Mouse (Mus musculus): ENCODE data around the gene Ascc1. TPM values are rescaled to one million over a fixed set of nuclear protein-coding genes. Genes with fewer than 3 reads are reported as not detected.

Ascc1 gene
- polyA plus RNA-seq, 1 experiment from 2014 or later, result 42.5 TPM

GRCm38 (mm10) chr10:60033064-60033463 is 30.5 kb downstream of the Ascc1 start:
- H3K9me3 ChIP-seq (ENCODE audit: control insufficient read depth, low read length), result no peaks in the 10 kb centered on the region
- 48% methylated on average over 5 of the region's 5 CpGs for WGBS
- no peak overlapping the region for H3K9ac ChIP-seq (ENCODE audit: low read length)
- H3K4me2 ChIP-seq, result no peak overlapping the region
- no peak for ATAC-seq (ENCODE audit: low FRiP score)
- no peak for DNase-seq (ENCODE audit: low spot score, missing footprints)
- no peaks in the 10 kb centered on the region for H3K36me3 ChIP-seq (ENCODE audit: control insufficient read depth, insufficient read depth, low read length)
- peaks cover 12% of the 10 kb centered on the region for H3K4me1 ChIP-seq (ENCODE audit: control insufficient read depth, insufficient read depth, low read length)
- no peak overlapping the region for H3K27ac ChIP-seq (ENCODE audit: low read depth, low read length)
- no peaks in the 10 kb centered on the region for H3K27me3 ChIP-seq (ENCODE audit: control insufficient read depth, insufficient read depth, low read length)
- no peak overlapping the region for H3K4me3 ChIP-seq (ENCODE audit: low read depth, low read length)

GRCm38 (mm10) chr10:60034621-60035020 is 32.0 kb downstream of the Ascc1 start:
- no peak for DNase-seq (ENCODE audit: low spot score, missing footprints)
- H3K9me3 ChIP-seq (ENCODE audit: control insufficient read depth, low read length), result no peaks in the 10 kb centered on the region
- no peaks in the 10 kb centered on the region for H3K27me3 ChIP-seq (ENCODE audit: control insufficient read depth, insufficient read depth, low read length)
- WGBS, result 72% methylated on average over 3 of the region's 3 CpGs
- H3K9ac ChIP-seq (ENCODE audit: low read length), result no peak overlapping the region
- H3K27ac ChIP-seq (ENCODE audit: low read depth, low read length), result no peak overlapping the region
- H3K4me1 ChIP-seq (ENCODE audit: control insufficient read depth, insufficient read depth, low read length), result peaks cover 12% of the 10 kb centered on the region
- no peak overlapping the region for H3K4me3 ChIP-seq (ENCODE audit: low read depth, low read length)
- H3K36me3 ChIP-seq (ENCODE audit: control insufficient read depth, insufficient read depth, low read length), result no peaks in the 10 kb centered on the region
- H3K4me2 ChIP-seq, result no peak overlapping the region
- ATAC-seq (ENCODE audit: low FRiP score), result no peak

- DNase-seq (ENCODE audit: low spot score, missing footprints) (no peak), ATAC-seq (ENCODE audit: low FRiP score) (no peak)
- Histone ChIP-seq H3K4me1 (ENCODE audit: control insufficient read depth, insufficient read depth, low read length) (peaks cover 12% of the 10 kb centered on the region), H3K36me3 (ENCODE audit: control insufficient read depth, insufficient read depth, low read length) (no peaks in the 10 kb centered on the region), H3K9me3 (ENCODE audit: control insufficient read depth, low read length) (no peaks in the 10 kb centered on the region), H3K27me3 (ENCODE audit: control insufficient read depth, insufficient read depth, low read length) (no peaks in the 10 kb centered on the region), H3K4me2 (no peak overlapping the region), H3K4me3 (ENCODE audit: low read depth, low read length) (no peak overlapping the region), H3K27ac (ENCODE audit: low read depth, low read length) (no peak overlapping the region), H3K9ac (ENCODE audit: low read length) (no peak overlapping the region)
- 79% methylated on average over 4 of the region's 4 CpGs for WGBS
These were observed 33.1 kb downstream of the Ascc1 start for GRCm38 (mm10) chr10:60035744-60036143.

GRCm38 (mm10) chr10:60042350-60042922 is 39.8 kb downstream of the Ascc1 start:
- ATAC-seq (ENCODE audit: low FRiP score), result no peak
- WGBS, result 90% methylated on average over 8 of the region's 8 CpGs
- Histone ChIP-seq H3K36me3 (ENCODE audit: control insufficient read depth, insufficient read depth, low read length) (no peaks in the 10 kb centered on the region), H3K4me2 (no peak overlapping the region), H3K4me3 (ENCODE audit: low read depth, low read length) (no peak overlapping the region), H3K9me3 (ENCODE audit: control insufficient read depth, low read length) (no peaks in the 10 kb centered on the region), H3K4me1 (ENCODE audit: control insufficient read depth, insufficient read depth, low read length) (no peaks in the 10 kb centered on the region), H3K27ac (ENCODE audit: low read depth, low read length) (no peak overlapping the region), H3K27me3 (ENCODE audit: control insufficient read depth, insufficient read depth, low read length) (peaks cover 2% of the 10 kb centered on the region; the same call in 1 of the 2 replicates), H3K9ac (ENCODE audit: low read length) (no peak overlapping the region)
- no peak for DNase-seq (ENCODE audit: low spot score, missing footprints)

GRCm38 (mm10) chr10:60046696-60047095 is 44.1 kb downstream of the Ascc1 start:
- Histone ChIP-seq H3K9me3 (ENCODE audit: control insufficient read depth, low read length) (no peaks in the 10 kb centered on the region), H3K27me3 (ENCODE audit: control insufficient read depth, insufficient read depth, low read length) (peaks cover 2% of the 10 kb centered on the region; the same call in 1 of the 2 replicates), H3K27ac (ENCODE audit: low read depth, low read length) (no peak overlapping the region), H3K4me2 (no peak overlapping the region), H3K4me1 (ENCODE audit: control insufficient read depth, insufficient read depth, low read length) (no peaks in the 10 kb centered on the region), H3K36me3 (ENCODE audit: control insufficient read depth, insufficient read depth, low read length) (no peaks in the 10 kb centered on the region), H3K4me3 (ENCODE audit: low read depth, low read length) (no peak overlapping the region), H3K9ac (ENCODE audit: low read length) (no peak overlapping the region)
- 23% methylated on average over 5 of the region's 5 CpGs for WGBS
- DNase-seq (ENCODE audit: low spot score, missing footprints), result no peak
- no peak for ATAC-seq (ENCODE audit: low FRiP score)

- no peak overlapping the region for H3K4me2 ChIP-seq
- H3K9me3 ChIP-seq (ENCODE audit: control insufficient read depth, low read length), result no peaks in the 10 kb centered on the region
- H3K4me3 ChIP-seq (ENCODE audit: low read depth, low read length), result no peak overlapping the region
- H3K27me3 ChIP-seq (ENCODE audit: control insufficient read depth, insufficient read depth, low read length), result no peaks in the 10 kb centered on the region; the same call in 1 of the 2 replicates
- DNase-seq (ENCODE audit: low spot score, missing footprints), result no peak
- no peaks in the 10 kb centered on the region for H3K4me1 ChIP-seq (ENCODE audit: control insufficient read depth, insufficient read depth, low read length)
- H3K27ac ChIP-seq (ENCODE audit: low read depth, low read length), result no peak overlapping the region
- 94% methylated on average over 10 of the region's 10 CpGs for WGBS
- H3K36me3 ChIP-seq (ENCODE audit: control insufficient read depth, insufficient read depth, low read length), result no peaks in the 10 kb centered on the region
- ATAC-seq (ENCODE audit: low FRiP score), result no peak
- H3K9ac ChIP-seq (ENCODE audit: low read length), result no peak overlapping the region
These were observed 48.0 kb downstream of the Ascc1 start for GRCm38 (mm10) chr10:60050581-60050980.

GRCm38 (mm10) chr10:60053073-60053472 is 50.5 kb downstream of the Ascc1 start:
- no peak for DNase-seq (ENCODE audit: low spot score, missing footprints)

GRCm38 (mm10) chr10:60062173-60062572 is 59.6 kb downstream of the Ascc1 start:
- no peak for DNase-seq (ENCODE audit: low spot score, missing footprints)
- Histone ChIP-seq H3K27ac (ENCODE audit: low read depth, low read length) (no peak overlapping the region), H3K9ac (ENCODE audit: low read length) (no peak overlapping the region), H3K4me2 (no peak overlapping the region), H3K9me3 (ENCODE audit: control insufficient read depth, low read length) (peaks cover 2% of the 10 kb centered on the region; the same call in 1 of the 2 replicates), H3K4me3 (ENCODE audit: low read depth, low read length) (no peak overlapping the region), H3K27me3 (ENCODE audit: control insufficient read depth, insufficient read depth, low read length) (no peaks in the 10 kb centered on the region), H3K36me3 (ENCODE audit: control insufficient read depth, insufficient read depth, low read length) (no peaks in the 10 kb centered on the region), H3K4me1 (ENCODE audit: control insufficient read depth, insufficient read depth, low read length) (no peaks in the 10 kb centered on the region)
- no peak for ATAC-seq (ENCODE audit: low FRiP score)
- WGBS, result 74% methylated on average over 5 of the region's 5 CpGs

More at GRCm38 (mm10) chr10:60053073-60053472, 50.5 kb downstream of the Ascc1 start:
- H3K9me3 ChIP-seq (ENCODE audit: control insufficient read depth, low read length), result peaks cover 2% of the 10 kb centered on the region; the same call in 1 of the 2 replicates
- H3K36me3 ChIP-seq (ENCODE audit: control insufficient read depth, insufficient read depth, low read length), result no peaks in the 10 kb centered on the region
- H3K4me2 ChIP-seq, result no peak overlapping the region
- H3K4me1 ChIP-seq (ENCODE audit: control insufficient read depth, insufficient read depth, low read length), result no peaks in the 10 kb centered on the region
- no peaks in the 10 kb centered on the region; the same call in 1 of the 2 replicates for H3K27me3 ChIP-seq (ENCODE audit: control insufficient read depth, insufficient read depth, low read length)
- WGBS, result 91% methylated on average over 4 of the region's 4 CpGs
- no peak for ATAC-seq (ENCODE audit: low FRiP score)
- H3K9ac ChIP-seq (ENCODE audit: low read length), result no peak overlapping the region
- no peak overlapping the region for H3K27ac ChIP-seq (ENCODE audit: low read depth, low read length)
- no peak overlapping the region for H3K4me3 ChIP-seq (ENCODE audit: low read depth, low read length)

- H3K9me3 ChIP-seq (ENCODE audit: control insufficient read depth, low read length), result no peaks in the 10 kb centered on the region
- WGBS, result 35% methylated on average over 5 of the region's 5 CpGs
- H3K9ac ChIP-seq (ENCODE audit: low read length), result no peak overlapping the region
- no peak overlapping the region for H3K4me2 ChIP-seq
- H3K36me3 ChIP-seq (ENCODE audit: control insufficient read depth, insufficient read depth, low read length), result no peaks in the 10 kb centered on the region
- no peaks in the 10 kb centered on the region for H3K4me1 ChIP-seq (ENCODE audit: control insufficient read depth, insufficient read depth, low read length)
- no peak for ATAC-seq (ENCODE audit: low FRiP score)
- no peak overlapping the region for H3K27ac ChIP-seq (ENCODE audit: low read depth, low read length)
- no peaks in the 10 kb centered on the region for H3K27me3 ChIP-seq (ENCODE audit: control insufficient read depth, insufficient read depth, low read length)
- no peak for DNase-seq (ENCODE audit: low spot score, missing footprints)
- H3K4me3 ChIP-seq (ENCODE audit: low read depth, low read length), result no peak overlapping the region
These were observed 60.3 kb downstream of the Ascc1 start for GRCm38 (mm10) chr10:60062931-60063330.
